Mouse (Mus musculus) stomach, embryonic 15.5 days (tissue): ENCODE measurements around the gene Runx2. TPM values are rescaled to one million over a fixed set of nuclear protein-coding genes. Genes with fewer than 3 reads are reported as not detected.

ENCODE experiments used
- ATAC-seq: fragments of 200-750 bp; cut with Nextera tagmentation; 2 replicates; pipeline ENCODE4 v1.8.0; 2017; ENCODE audit warnings: low read depth, moderate number of reproducible peaks, moderate TSS enrichment; ENCODE audit not compliant: insufficient read depth, low FRiP score
- H3K27ac ChIP-seq: fragments of 300-500 bp; sonication (generic); 2 replicates; pipeline ENCODE4 v1.5.1; 2015; ENCODE audit warnings: mild to moderate bottlenecking, inconsistent platforms
- H3K27me3 ChIP-seq: fragments of 300-500 bp; sonication (generic); replicated peaks from 2 replicates; pipeline ENCODE4 v1.6.1; 2015; ENCODE audit warnings: inconsistent platforms
- H3K36me3 ChIP-seq: fragments of 300-500 bp; sonication (generic); 2 replicates; pipeline ENCODE4 v1.6.1; 2015; ENCODE audit warnings: inconsistent platforms
- H3K4me1 ChIP-seq: fragments of 300-500 bp; sonication (generic); 2 replicates; pipeline ENCODE4 v1.6.1; 2015; ENCODE audit warnings: inconsistent platforms
- H3K4me2 ChIP-seq: fragments of 300-500 bp; sonication (generic); 2 replicates; pipeline ENCODE4 v1.6.1; 2015; ENCODE audit warnings: mild to moderate bottlenecking, inconsistent platforms
- H3K4me3 ChIP-seq: fragments of 300-500 bp; sonication (generic); replicated peaks from 2 replicates; pipeline ENCODE4 v1.5.1; 2015; ENCODE audit warnings: inconsistent platforms
- H3K9ac ChIP-seq: fragments of 300-500 bp; sonication (generic); 2 replicates; pipeline ENCODE4 v1.6.1; 2015; ENCODE audit warnings: inconsistent platforms
- H3K9me3 ChIP-seq: fragments of 300-500 bp; sonication (generic); 2 replicates; pipeline ENCODE4 v1.6.1; 2016; ENCODE audit warnings: inconsistent platforms
- WGBS: fragments of 180-500 bp; shearing (Covaris S2); methylation state at CpG from one replicate; pipeline ENCODE4 v1.1.7; 2015; 5-methylcytosine and 5-hydroxymethylcytosine counted together
- polyA plus RNA-seq: library from polyadenylated mRNA; unstranded; fragments of >200 nt; fragmentation: Nextera tagmentation; extraction: Ambion mirVana; gene quantifications from 2 replicates; pipeline ENCODE4 v1.2.1, GENCODE M21; 2015

The Runx2 gene
- polyA plus RNA-seq, 1 experiment from 2014 or later = 1.0 TPM

GRCm38 (mm10) chr17:44766975-44767374 is 47.6 kb downstream of the Runx2 start:
- no peak for ATAC-seq
- H3K27me3 ChIP-seq = no peaks in the 10 kb centered on the region
- H3K27ac ChIP-seq = no peak overlapping the region
- no peaks in the 10 kb centered on the region for H3K36me3 ChIP-seq
- no peaks in the 10 kb centered on the region for H3K9me3 ChIP-seq
- 64% methylated on average over 2 of the region's 2 CpGs for WGBS
- no peak overlapping the region for H3K4me2 ChIP-seq
- H3K9ac ChIP-seq = no peak overlapping the region
- no peak overlapping the region for H3K4me3 ChIP-seq
- H3K4me1 ChIP-seq = no peaks in the 10 kb centered on the region

DNA sequence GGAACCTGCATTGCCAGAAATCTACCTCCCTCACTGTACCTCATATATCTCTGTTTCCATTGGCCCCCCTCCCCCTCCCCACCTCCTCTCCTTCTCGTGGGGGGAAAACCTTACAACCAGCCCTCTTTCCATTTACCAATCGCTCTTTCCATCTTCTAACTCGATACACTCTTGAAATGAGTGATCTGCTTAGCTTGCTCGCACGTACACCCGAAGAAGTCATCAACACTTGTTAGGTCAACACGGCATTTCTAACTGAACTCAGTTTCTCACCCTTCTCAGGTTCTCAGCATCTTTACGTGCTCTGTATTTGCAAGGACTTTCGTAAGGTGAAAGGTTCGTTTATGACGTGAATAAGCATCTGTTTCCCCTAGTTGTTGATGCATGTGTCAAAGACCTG is 48.3 kb downstream of the Runx2 start:
- H3K36me3 ChIP-seq = no peaks in the 10 kb centered on the region
- no peak overlapping the region for H3K4me3 ChIP-seq
- no peak overlapping the region for H3K4me2 ChIP-seq
- no peaks in the 10 kb centered on the region for H3K9me3 ChIP-seq
- no peak overlapping the region for H3K27ac ChIP-seq
- no peaks in the 10 kb centered on the region for H3K27me3 ChIP-seq
- no peaks in the 10 kb centered on the region for H3K4me1 ChIP-seq
- WGBS = 80% methylated on average over 11 of the region's 11 CpGs
- no peak for ATAC-seq
- H3K9ac ChIP-seq = no peak overlapping the region

- H3K4me3 ChIP-seq = no peak overlapping the region
- H3K9ac ChIP-seq = no peak overlapping the region
- H3K9me3 ChIP-seq = no peaks in the 10 kb centered on the region
- no peaks in the 10 kb centered on the region for H3K36me3 ChIP-seq
- no peak overlapping the region for H3K27ac ChIP-seq
- H3K4me1 ChIP-seq = no peaks in the 10 kb centered on the region
- H3K27me3 ChIP-seq = no peaks in the 10 kb centered on the region
- H3K4me2 ChIP-seq = no peak overlapping the region
- no peak for ATAC-seq
- 82% methylated on average over 8 of the region's 8 CpGs for WGBS
Observed at GRCm38 (mm10) chr17:44745378-44745777, 69.2 kb downstream of the Runx2 start.

- Histone ChIP-seq H3K9ac (no peak overlapping the region), H3K4me3 (no peak overlapping the region), H3K27me3 (peaks cover 10% of the 10 kb centered on the region), H3K4me2 (no peak overlapping the region), H3K36me3 (no peaks in the 10 kb centered on the region), H3K4me1 (no peaks in the 10 kb centered on the region), H3K9me3 (no peaks in the 10 kb centered on the region), H3K27ac (no peak overlapping the region)
- 54% methylated on average over 3 of the region's 3 CpGs for WGBS
- ATAC-seq = no peak
Observed at GRCm38 (mm10) chr17:44743780-44744179, 70.8 kb downstream of the Runx2 start.

GRCm38 (mm10) chr17:44742246-44742645 is 72.4 kb downstream of the Runx2 start:
- Histone ChIP-seq H3K9ac (no peak overlapping the region), H3K27ac (no peak overlapping the region), H3K27me3 (peaks cover 23% of the 10 kb centered on the region), H3K9me3 (no peaks in the 10 kb centered on the region), H3K4me1 (peaks cover 11% of the 10 kb centered on the region), H3K4me2 (no peak overlapping the region), H3K4me3 (no peak overlapping the region), H3K36me3 (no peaks in the 10 kb centered on the region)
- 87% methylated on average over 9 of the region's 9 CpGs for WGBS
- ATAC-seq = no peak

DNA sequence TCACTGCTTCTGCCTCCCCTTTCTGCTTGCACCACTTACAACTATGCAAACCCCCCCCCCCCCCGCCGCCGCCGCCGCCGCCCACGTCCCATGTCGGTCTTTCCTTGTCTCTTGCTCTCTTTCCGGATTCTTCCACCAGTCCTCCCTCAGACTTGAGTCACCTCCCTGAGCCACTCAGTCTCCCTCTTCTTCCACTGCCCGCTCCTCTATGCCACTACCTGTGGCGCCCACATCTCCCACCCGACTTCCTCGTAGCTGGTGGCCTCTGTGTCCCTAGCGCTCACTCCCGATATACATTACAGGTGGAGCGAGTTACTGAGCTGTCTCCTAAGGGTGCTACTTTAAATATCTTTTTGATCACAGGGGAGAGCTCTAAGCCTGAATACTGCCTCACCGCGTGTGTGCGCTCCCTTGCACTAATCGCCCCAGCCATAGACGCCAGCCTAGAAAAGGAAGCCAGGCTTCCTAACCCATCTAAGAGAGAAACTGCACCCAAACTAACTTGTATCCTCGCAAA is 76.4 kb downstream of the Runx2 start:
- Histone ChIP-seq H3K27me3 (peaks cover 45% of the 10 kb centered on the region), H3K9me3 (no peaks in the 10 kb centered on the region), H3K9ac (no peak overlapping the region), H3K4me3 (peak overlapping the region; percentile 23), H3K4me1 (peaks cover 26% of the 10 kb centered on the region), H3K36me3 (no peaks in the 10 kb centered on the region), H3K4me2 (peak overlapping the region; percentile 47), H3K27ac (no peak overlapping the region)
- 5% methylated on average over 20 of the region's 22 CpGs for WGBS
- ATAC-seq = peak; percentile 29; the same call in 1 of the 2 replicates

DNA sequence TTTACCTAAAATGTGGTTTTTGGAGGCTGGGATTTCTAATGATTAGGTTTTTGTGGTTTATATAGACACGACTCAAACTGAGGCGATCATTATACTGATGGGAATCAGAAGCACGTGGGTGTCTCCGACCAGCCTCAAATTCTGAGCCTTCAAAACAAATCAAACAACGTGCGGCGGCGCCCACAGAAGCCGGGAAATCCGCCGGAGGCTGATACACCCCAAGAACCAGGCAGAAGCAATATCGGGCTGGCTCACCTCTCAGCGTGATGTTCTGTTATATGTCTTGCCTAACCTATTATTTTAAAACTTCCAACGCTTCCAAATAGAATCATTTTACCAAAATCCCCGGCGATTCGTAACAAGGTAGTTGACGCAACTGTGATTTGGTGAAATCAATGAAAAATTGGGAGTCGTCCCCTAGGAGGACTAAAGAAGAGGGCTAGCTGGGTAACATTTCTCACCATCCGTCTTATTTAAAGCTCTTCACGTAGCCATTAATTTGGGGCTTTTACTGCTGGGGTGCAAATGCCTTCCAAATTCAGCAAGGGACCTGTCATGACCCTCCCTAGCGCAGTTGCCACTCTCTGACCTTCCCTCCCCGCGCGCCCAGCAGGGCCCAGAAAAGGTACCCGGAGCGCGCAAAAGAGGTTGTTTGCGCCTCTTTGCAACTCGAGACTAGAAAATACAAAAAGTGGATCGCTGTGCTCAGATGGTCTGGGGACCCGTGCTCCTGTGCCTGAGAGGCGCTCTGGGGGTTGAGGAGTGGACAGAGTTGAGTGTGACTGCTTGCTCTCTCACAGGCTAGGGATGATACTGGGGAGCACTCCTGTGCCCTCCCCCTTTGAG is 77.1 kb downstream of the Runx2 start:
- Histone ChIP-seq H3K9ac (no peak overlapping the region), H3K4me3 (peak overlapping the region; percentile 23), H3K9me3 (no peaks in the 10 kb centered on the region), H3K4me2 (peak overlapping the region; percentile 47), H3K27me3 (peaks cover 46% of the 10 kb centered on the region), H3K4me1 (peaks cover 26% of the 10 kb centered on the region), H3K27ac (no peak overlapping the region), H3K36me3 (no peaks in the 10 kb centered on the region)
- 1% methylated on average over 33 of the region's 33 CpGs for WGBS
- ATAC-seq = no peak

- Histone ChIP-seq H3K27ac (no peak overlapping the region), H3K27me3 (peaks cover 48% of the 10 kb centered on the region), H3K9ac (peak overlapping the region; percentile 7; the same call in 1 of the 2 replicates), H3K4me2 (peak overlapping the region; percentile 94), H3K36me3 (no peaks in the 10 kb centered on the region), H3K4me1 (peaks cover 26% of the 10 kb centered on the region), H3K4me3 (peak overlapping the region; percentile 74), H3K9me3 (no peaks in the 10 kb centered on the region)
- ATAC-seq = peak; percentile 70; the same call in 1 of the 2 replicates
- WGBS = under 1% methylated on average over 71 of the region's 73 CpGs
Observed at GRCm38 (mm10) chr17:44735991-44736561, 78.5 kb downstream of the Runx2 start.

- H3K27me3 ChIP-seq = peaks cover 48% of the 10 kb centered on the region
- peaks cover 26% of the 10 kb centered on the region for H3K4me1 ChIP-seq
- no peaks in the 10 kb centered on the region for H3K36me3 ChIP-seq
- peak; percentile 24; the same call in 1 of the 2 replicates for ATAC-seq
- WGBS = under 1% methylated on average over 61 of the region's 64 CpGs
- peak overlapping the region; percentile 94 for H3K4me2 ChIP-seq
- peak overlapping the region; percentile 74 for H3K4me3 ChIP-seq
- H3K9ac ChIP-seq = no peak overlapping the region; the same call in 1 of the 2 replicates
- no peaks in the 10 kb centered on the region for H3K9me3 ChIP-seq
- H3K27ac ChIP-seq = no peak overlapping the region
Observed at GRCm38 (mm10) chr17:44735223-44735990, 79.2 kb downstream of the Runx2 start.

GRCm38 (mm10) chr17:44734501-44735222 is 79.9 kb downstream of the Runx2 start:
- Histone ChIP-seq H3K27me3 (peaks cover 46% of the 10 kb centered on the region), H3K27ac (no peak overlapping the region)
- ATAC-seq = no peak

More at GRCm38 (mm10) chr17:44734501-44735222, 79.9 kb downstream of the Runx2 start:
- Histone ChIP-seq H3K4me3 (peak overlapping the region; percentile 74), H3K9me3 (no peaks in the 10 kb centered on the region), H3K4me2 (peak overlapping the region; percentile 94), H3K9ac (peak overlapping the region; percentile 25; the same call in 1 of the 2 replicates), H3K36me3 (no peaks in the 10 kb centered on the region), H3K4me1 (peaks cover 26% of the 10 kb centered on the region)
- under 1% methylated on average over 48 of the region's 48 CpGs for WGBS
